Mouse (Mus musculus) midbrain, postnatal 0 days (tissue): ENCODE results near the gene Mamdc2. TPM values are rescaled to one million over a fixed set of nuclear protein-coding genes. Genes with fewer than 3 reads are reported as not detected.

Experiments
- ATAC-seq: fragments of 200-750 bp; cut with Nextera tagmentation; 2 replicates; pipeline ENCODE4 v1.8.0; 2017; ENCODE audit warnings: moderate number of reproducible peaks, mild to moderate bottlenecking, moderate TSS enrichment, moderate library complexity; ENCODE audit not compliant: low FRiP score
- DNase-seq: peaks from one replicate; pipeline ENCODE4 v3.0.0-alpha.2; 2015; ENCODE audit warnings: low spot score
- H3K27ac ChIP-seq: fragments of 300-500 bp; sonication (generic); 2 replicates; pipeline ENCODE4 v1.5.1; 2014; ENCODE audit warnings: low read depth, mild to moderate bottlenecking, low read length, mixed read lengths
- H3K27me3 ChIP-seq: fragments of 300-500 bp; sonication (generic); 2 replicates; pipeline ENCODE4 v1.6.1; 2014; ENCODE audit warnings: low read length, control low read depth, mixed read lengths; ENCODE audit not compliant: insufficient read depth
- H3K36me3 ChIP-seq: fragments of 300-500 bp; sonication (generic); 2 replicates; pipeline ENCODE4 v1.6.1; 2014; ENCODE audit warnings: low read length, control low read depth, mixed read lengths; ENCODE audit not compliant: insufficient read depth
- H3K4me1 ChIP-seq: fragments of 300-500 bp; sonication (generic); 2 replicates; pipeline ENCODE4 v1.6.1; 2014; ENCODE audit warnings: mild to moderate bottlenecking, control low read depth, antibody characterized with exemption, low read length, mixed read lengths; ENCODE audit not compliant: insufficient read depth
- H3K4me2 ChIP-seq: fragments of 300-500 bp; sonication (generic); 2 replicates; pipeline ENCODE4 v1.6.1; 2014; ENCODE audit warnings: low read depth, mild to moderate bottlenecking, low read length, mixed read lengths; ENCODE audit not compliant: poor library complexity, severe bottlenecking
- H3K4me3 ChIP-seq: fragments of 300-500 bp; sonication (generic); 2 replicates; pipeline ENCODE4 v1.5.1; 2014; ENCODE audit warnings: low read depth, mild to moderate bottlenecking, low read length, moderate library complexity
- H3K9ac ChIP-seq: fragments of 300-500 bp; sonication (generic); replicated peaks from 2 replicates; pipeline ENCODE4 v1.6.1; 2014; ENCODE audit warnings: mild to moderate bottlenecking, low read length, moderate library complexity, mixed read lengths; ENCODE audit not compliant: poor library complexity, severe bottlenecking
- H3K9me3 ChIP-seq: fragments of 300-500 bp; sonication (generic); 2 replicates; pipeline ENCODE4 v1.6.1; 2016; ENCODE audit warnings: low read length, control low read depth
- CTCF ChIP-seq: IDR thresholded peaks from 2 replicates; pipeline ENCODE4 v1.5.1; 2016; ENCODE audit warnings: antibody characterized with exemption, mild to moderate bottlenecking
- WGBS: fragments of 180-500 bp; shearing (Covaris S2); extraction: QIAGEN DNeasy Blood & Tissue Kit; methylation state at CpG from one replicate; pipeline ENCODE4 v1.1.7; 2014; 5-methylcytosine and 5-hydroxymethylcytosine counted together
- polyA plus RNA-seq: library from polyadenylated mRNA; unstranded; fragments of >200 nt; fragmentation: Nextera tagmentation; extraction: Ambion mirVana; gene quantifications from 2 replicates; pipeline ENCODE4 v1.2.1, GENCODE M21; 2015
- total RNA-seq: library from RNA; depleted of rRNA; stranded (reverse); fragments of >200 nt; gene quantifications from 2 replicates; pipeline ENCODE4 v1.2.3, GENCODE M21; 2014

The Mamdc2 gene
- total and polyA plus RNA-seq, 2 experiments from 2014 or later, result 4.2 to 5.3 TPM

DNA sequence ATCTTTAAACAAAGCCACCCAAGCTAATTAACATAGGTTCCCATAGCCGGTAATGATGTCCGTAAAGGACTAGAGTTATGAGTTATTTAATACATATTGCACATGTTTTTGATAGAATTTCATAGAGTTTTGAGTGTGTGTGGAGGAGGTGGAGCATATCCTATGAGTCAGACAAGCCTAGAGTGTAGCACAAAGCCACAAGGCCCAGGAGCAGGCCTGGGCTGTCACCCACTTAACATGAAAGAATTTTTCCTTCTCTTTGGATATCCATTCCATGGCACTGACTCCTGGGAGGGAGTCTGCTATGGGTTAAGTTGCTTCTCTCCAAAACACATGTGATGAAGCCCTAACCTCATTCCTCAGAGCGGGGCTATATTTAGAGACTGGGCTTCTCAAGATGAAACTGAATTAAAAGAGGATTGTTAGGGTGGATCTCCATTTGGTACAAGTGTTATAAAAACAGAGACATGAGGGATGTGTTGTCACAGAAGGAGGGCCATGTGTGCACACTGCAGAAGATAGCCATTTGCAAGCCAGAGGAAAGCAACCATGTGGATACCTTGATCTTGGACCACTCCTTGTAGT is 121.1 kb downstream of the Mamdc2 start:
- TF ChIP-seq CTCF, result no peak

DNA sequence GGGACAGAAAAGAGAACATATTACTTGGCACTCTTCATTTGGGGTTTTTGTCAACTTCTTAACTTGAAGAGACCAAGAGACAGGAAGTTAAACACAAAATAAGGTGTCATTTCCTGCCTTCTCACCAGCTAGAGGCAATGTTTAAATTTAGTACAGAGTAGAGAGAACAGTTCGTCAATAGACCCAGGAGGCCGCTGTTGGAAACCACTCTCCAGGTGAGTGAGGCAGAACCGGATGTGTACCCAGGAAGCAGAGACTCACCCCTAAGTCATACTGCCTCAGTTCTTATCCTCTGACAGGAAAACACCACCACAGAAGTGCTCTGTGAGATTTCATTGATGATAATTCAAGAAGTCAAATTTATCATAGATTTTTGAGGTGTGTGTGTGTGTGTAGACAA is 125.1 kb downstream of the Mamdc2 start:
- DNase-seq, result no peak
- ATAC-seq, result no peak
- no peak for TF ChIP-seq CTCF
- Histone ChIP-seq H3K27ac (no peak overlapping the region), H3K9ac (no peak overlapping the region), H3K4me3 (no peak overlapping the region), H3K4me2 (no peak overlapping the region), H3K36me3 (no peaks in the 10 kb centered on the region), H3K27me3 (no peaks in the 10 kb centered on the region), H3K4me1 (no peaks in the 10 kb centered on the region), H3K9me3 (no peaks in the 10 kb centered on the region)
- WGBS, result 85% methylated on average over 3 of the region's 3 CpGs

More for the DNA sequence above, 121.1 kb downstream of the Mamdc2 start:
- no peak overlapping the region for H3K4me3 ChIP-seq
- H3K9ac ChIP-seq, result no peak overlapping the region
- WGBS, result 95% methylated on average over 3 of the region's 3 CpGs
- H3K27me3 ChIP-seq, result no peaks in the 10 kb centered on the region
- DNase-seq (no peak), ATAC-seq (no peak)
- H3K27ac ChIP-seq, result no peak overlapping the region
- no peaks in the 10 kb centered on the region for H3K9me3 ChIP-seq
- no peaks in the 10 kb centered on the region for H3K36me3 ChIP-seq
- H3K4me1 ChIP-seq, result 0 out of 2 replicates have a peak, but pooled peaks cover 3% of the 10 kb centered on the region
- H3K4me2 ChIP-seq, result no peak overlapping the region

DNA sequence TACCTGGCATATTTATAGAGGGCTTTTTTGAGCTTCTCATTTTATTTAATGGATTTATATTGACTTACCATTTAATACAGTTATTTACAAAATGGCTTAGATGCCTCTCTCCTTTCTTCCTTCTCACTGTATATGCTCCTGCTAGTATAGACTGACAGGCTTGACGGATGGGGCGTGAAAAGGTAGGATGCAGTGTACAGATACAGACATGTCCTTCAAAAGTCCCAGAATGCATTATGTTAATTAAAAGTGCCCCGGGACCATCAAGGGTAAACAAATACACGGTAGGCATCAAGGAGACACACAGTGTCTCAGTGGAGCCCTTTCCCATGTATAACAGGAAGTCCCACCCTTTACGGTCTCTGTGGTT is 130.3 kb downstream of the Mamdc2 start:
- Histone ChIP-seq H3K27ac (no peak overlapping the region), H3K27me3 (no peaks in the 10 kb centered on the region), H3K9ac (no peak overlapping the region), H3K4me1 (no peaks in the 10 kb centered on the region), H3K9me3 (no peaks in the 10 kb centered on the region), H3K36me3 (no peaks in the 10 kb centered on the region), H3K4me2 (no peak overlapping the region), H3K4me3 (no peak overlapping the region)
- ATAC-seq (no peak), DNase-seq (no peak)
- TF ChIP-seq CTCF, result no peak
- 83% methylated on average over 5 of the region's 5 CpGs for WGBS

GRCm38 (mm10) chr19:23317295-23317988 is 130.8 kb downstream of the Mamdc2 start:
- Histone ChIP-seq H3K27ac (no peak overlapping the region), H3K4me2 (no peak overlapping the region), H3K4me1 (no peaks in the 10 kb centered on the region), H3K27me3 (no peaks in the 10 kb centered on the region), H3K4me3 (no peak overlapping the region), H3K9me3 (no peaks in the 10 kb centered on the region), H3K36me3 (no peaks in the 10 kb centered on the region), H3K9ac (no peak overlapping the region)
- no peak for ATAC-seq
- TF ChIP-seq CTCF, result no peak
- WGBS, result 70% methylated on average over 5 of the region's 5 CpGs
- no peak for DNase-seq

GRCm38 (mm10) chr19:23316851-23317250 is 131.4 kb downstream of the Mamdc2 start:
- 89% methylated on average over 5 of the region's 5 CpGs for WGBS
- Histone ChIP-seq H3K27me3 (no peaks in the 10 kb centered on the region), H3K36me3 (no peaks in the 10 kb centered on the region), H3K9ac (no peak overlapping the region), H3K4me2 (no peak overlapping the region), H3K9me3 (no peaks in the 10 kb centered on the region), H3K4me1 (no peaks in the 10 kb centered on the region), H3K4me3 (no peak overlapping the region), H3K27ac (no peak overlapping the region)
- DNase-seq (no peak), ATAC-seq (no peak)
- TF ChIP-seq CTCF, result no peak

DNA sequence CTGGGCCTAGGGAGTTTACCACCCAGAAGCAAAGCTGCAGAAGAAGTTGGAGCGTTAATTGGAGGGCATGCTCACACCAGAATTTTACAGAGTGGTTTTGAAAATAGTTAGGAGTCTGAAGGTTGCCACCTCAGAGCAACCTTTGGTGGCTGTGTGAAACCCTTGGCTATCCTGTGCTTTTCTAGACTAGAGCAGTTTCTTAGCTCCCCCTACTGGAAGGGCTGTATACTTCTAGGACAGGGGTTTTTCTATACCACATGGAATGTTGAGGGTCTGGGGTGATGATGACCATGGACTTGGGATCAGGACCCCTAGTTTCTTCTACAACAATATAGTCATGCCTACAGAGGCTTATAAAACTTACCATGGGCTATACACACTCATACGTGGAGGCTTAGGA is 138.3 kb downstream of the Mamdc2 start:
- WGBS, result 87% methylated on average over 2 of the region's 2 CpGs
- no peak for ATAC-seq
- Histone ChIP-seq H3K9ac (no peak overlapping the region), H3K36me3 (no peaks in the 10 kb centered on the region), H3K27me3 (no peaks in the 10 kb centered on the region), H3K4me3 (no peak overlapping the region), H3K4me2 (no peak overlapping the region), H3K4me1 (no peaks in the 10 kb centered on the region), H3K27ac (no peak overlapping the region), H3K9me3 (no peaks in the 10 kb centered on the region)
- no peak; the same call in 1 of the 2 replicates for TF ChIP-seq CTCF
- no peak for DNase-seq
